Mouse (Mus musculus) midbrain, embryonic 11.5 days (tissue): ENCODE results near the gene Cldn14. TPM values are rescaled to one million over a fixed set of nuclear protein-coding genes. Genes with fewer than 3 reads are reported as not detected.

Source experiments
- ATAC-seq: fragments of 200-750 bp; cut with Nextera tagmentation; 2 replicates; pipeline ENCODE4 v1.8.0; 2017; ENCODE audit warnings: moderate TSS enrichment, moderate library complexity; ENCODE audit not compliant: low FRiP score
- DNase-seq: peaks from one replicate; pipeline ENCODE4 v3.0.0; 2015; ENCODE audit warnings: low spot score; ENCODE audit errors: missing footprints
- H3K27ac ChIP-seq: fragments of 300-500 bp; sonication (generic); 2 replicates; pipeline ENCODE4 v1.5.1; 2014; ENCODE audit warnings: low read depth, low read length
- H3K27me3 ChIP-seq: fragments of 300-500 bp; sonication (generic); 2 replicates; pipeline ENCODE4 v1.6.1; 2014; ENCODE audit warnings: mild to moderate bottlenecking, low read length, moderate library complexity, mixed read lengths; ENCODE audit not compliant: control insufficient read depth, insufficient read depth
- H3K36me3 ChIP-seq: fragments of 300-500 bp; sonication (generic); 2 replicates; pipeline ENCODE4 v1.6.1; 2014; ENCODE audit warnings: mild to moderate bottlenecking, low read length, moderate library complexity, mixed read lengths; ENCODE audit not compliant: control insufficient read depth, insufficient read depth
- H3K4me1 ChIP-seq: fragments of 300-500 bp; sonication (generic); 2 replicates; pipeline ENCODE4 v1.6.1; 2014; ENCODE audit warnings: low read length; ENCODE audit not compliant: control insufficient read depth, insufficient read depth
- H3K4me2 ChIP-seq: fragments of 300-500 bp; sonication (generic); 2 replicates; pipeline ENCODE4 v1.6.1; 2014; ENCODE audit warnings: mild to moderate bottlenecking, moderate library complexity
- H3K4me3 ChIP-seq: fragments of 300-500 bp; sonication (generic); 2 replicates; pipeline ENCODE4 v1.5.1; 2014; ENCODE audit warnings: low read depth, low read length
- H3K9ac ChIP-seq: fragments of 300-500 bp; sonication (generic); 2 replicates; pipeline ENCODE4 v1.6.1; 2014; ENCODE audit warnings: low read length
- H3K9me3 ChIP-seq: fragments of 300-500 bp; sonication (generic); 2 replicates; pipeline ENCODE4 v1.6.1; 2016; ENCODE audit warnings: low read length; ENCODE audit not compliant: control insufficient read depth
- WGBS: fragments of 180-500 bp; shearing (Covaris S2); extraction: QIAGEN DNeasy Blood & Tissue Kit; methylation state at CpG from one replicate; pipeline ENCODE4 v1.1.7; 2014; 5-methylcytosine and 5-hydroxymethylcytosine counted together
- polyA plus RNA-seq: library from polyadenylated mRNA; unstranded; fragments of >200 nt; fragmentation: Nextera tagmentation; extraction: Ambion mirVana; gene quantifications from 2 replicates; pipeline ENCODE4 v1.2.1, GENCODE M21; 2014

The Cldn14 gene
- polyA plus RNA-seq, 1 experiment from 2014 or later, result not detected

DNA sequence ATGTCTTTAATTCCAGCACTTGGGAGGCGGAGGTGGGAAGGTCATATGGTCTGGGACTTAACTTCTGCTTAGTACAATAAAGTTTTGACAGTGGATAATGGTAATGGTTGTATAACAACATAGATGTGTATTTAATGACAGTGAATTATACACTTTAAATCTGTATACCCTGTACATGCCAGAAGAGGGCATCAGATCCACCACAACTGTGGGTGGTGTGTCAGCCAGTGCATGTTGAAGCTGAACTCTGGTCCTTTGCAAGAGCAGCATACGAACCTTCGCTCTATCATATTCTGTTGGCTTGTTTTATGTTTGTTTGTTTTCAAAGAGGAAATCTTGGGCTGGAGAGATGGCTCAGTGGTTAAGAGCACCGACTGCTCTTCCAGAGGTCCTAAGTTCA is 61.2 kb downstream of the Cldn14 start:
- ATAC-seq (no peak), DNase-seq (peak; percentile 57)
- no peaks in the 10 kb centered on the region for H3K36me3 ChIP-seq
- no peaks in the 10 kb centered on the region for H3K27me3 ChIP-seq
- H3K9me3 ChIP-seq, result no peaks in the 10 kb centered on the region
- H3K4me3 ChIP-seq, result no peak overlapping the region
- no peaks in the 10 kb centered on the region for H3K4me1 ChIP-seq
- no peak overlapping the region for H3K4me2 ChIP-seq
- H3K27ac ChIP-seq, result no peak overlapping the region
- H3K9ac ChIP-seq, result no peak overlapping the region
- WGBS, result 92% methylated on average over 4 of the region's 4 CpGs

DNA sequence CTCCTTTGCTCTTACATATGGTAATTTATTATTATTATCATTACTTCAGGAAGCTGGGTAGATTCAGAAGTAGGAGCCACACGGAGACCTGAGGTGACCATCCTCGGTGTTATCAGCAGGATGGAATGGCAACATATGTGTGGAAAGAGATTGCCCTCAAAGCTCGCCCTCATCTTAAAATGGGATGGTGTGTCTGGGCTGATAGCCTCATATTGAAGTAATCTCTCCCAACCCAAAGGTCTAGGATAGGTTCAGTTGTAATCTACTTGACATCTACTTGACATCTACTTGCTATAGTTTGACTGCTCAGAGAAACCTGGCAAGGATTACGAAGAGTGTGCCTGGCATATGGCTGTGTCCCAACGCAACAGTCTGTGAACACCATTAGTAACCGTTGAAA is 64.3 kb downstream of the Cldn14 start:
- Histone ChIP-seq H3K4me3 (no peak overlapping the region), H3K27ac (no peak overlapping the region), H3K4me2 (no peak overlapping the region), H3K4me1 (no peaks in the 10 kb centered on the region), H3K36me3 (no peaks in the 10 kb centered on the region), H3K27me3 (no peaks in the 10 kb centered on the region), H3K9me3 (no peaks in the 10 kb centered on the region), H3K9ac (no peak overlapping the region)
- DNase-seq (peak; percentile 35), ATAC-seq (no peak)
- 90% methylated on average over 6 of the region's 6 CpGs for WGBS

DNA sequence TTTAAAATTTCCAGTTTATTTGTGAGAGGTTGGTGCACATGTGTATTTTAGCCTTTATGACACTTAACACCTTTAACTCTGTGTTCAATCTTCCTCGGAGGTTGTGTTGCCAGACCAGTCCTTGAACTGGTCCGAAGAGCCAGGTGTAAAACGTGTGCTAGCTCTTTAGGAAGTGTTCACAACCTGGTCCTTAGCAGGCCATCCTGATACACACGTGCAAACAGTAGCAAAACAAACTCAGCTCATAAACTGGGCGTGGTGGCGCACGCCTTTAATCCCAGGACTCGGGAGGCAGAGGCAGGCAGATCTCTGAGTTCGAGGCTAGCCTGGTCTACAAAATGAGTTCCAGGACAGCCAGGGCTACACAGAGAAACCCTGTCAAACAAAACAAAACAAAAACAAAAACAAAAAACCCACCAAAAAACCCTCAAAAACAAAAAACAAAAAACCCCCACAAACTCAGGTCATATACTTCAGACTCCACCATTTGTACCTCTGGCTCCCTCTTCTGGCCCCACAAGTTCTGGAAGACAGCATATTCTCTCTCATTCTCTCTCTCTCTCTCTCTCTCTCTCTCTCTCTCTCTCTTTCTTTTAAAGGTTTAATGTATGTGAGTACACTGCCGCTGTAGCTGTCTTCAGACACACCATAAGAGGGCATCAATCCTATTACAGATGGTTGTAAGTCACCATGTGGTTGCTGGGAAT is 65.7 kb downstream of the Cldn14 start:
- Histone ChIP-seq H3K9me3 (no peaks in the 10 kb centered on the region), H3K4me1 (no peaks in the 10 kb centered on the region), H3K9ac (no peak overlapping the region), H3K27ac (no peak overlapping the region), H3K4me2 (no peak overlapping the region), H3K36me3 (no peaks in the 10 kb centered on the region), H3K4me3 (no peak overlapping the region), H3K27me3 (no peaks in the 10 kb centered on the region)
- no peak for ATAC-seq
- DNase-seq, result peak; percentile 78
- 92% methylated on average over 10 of the region's 10 CpGs for WGBS

DNA sequence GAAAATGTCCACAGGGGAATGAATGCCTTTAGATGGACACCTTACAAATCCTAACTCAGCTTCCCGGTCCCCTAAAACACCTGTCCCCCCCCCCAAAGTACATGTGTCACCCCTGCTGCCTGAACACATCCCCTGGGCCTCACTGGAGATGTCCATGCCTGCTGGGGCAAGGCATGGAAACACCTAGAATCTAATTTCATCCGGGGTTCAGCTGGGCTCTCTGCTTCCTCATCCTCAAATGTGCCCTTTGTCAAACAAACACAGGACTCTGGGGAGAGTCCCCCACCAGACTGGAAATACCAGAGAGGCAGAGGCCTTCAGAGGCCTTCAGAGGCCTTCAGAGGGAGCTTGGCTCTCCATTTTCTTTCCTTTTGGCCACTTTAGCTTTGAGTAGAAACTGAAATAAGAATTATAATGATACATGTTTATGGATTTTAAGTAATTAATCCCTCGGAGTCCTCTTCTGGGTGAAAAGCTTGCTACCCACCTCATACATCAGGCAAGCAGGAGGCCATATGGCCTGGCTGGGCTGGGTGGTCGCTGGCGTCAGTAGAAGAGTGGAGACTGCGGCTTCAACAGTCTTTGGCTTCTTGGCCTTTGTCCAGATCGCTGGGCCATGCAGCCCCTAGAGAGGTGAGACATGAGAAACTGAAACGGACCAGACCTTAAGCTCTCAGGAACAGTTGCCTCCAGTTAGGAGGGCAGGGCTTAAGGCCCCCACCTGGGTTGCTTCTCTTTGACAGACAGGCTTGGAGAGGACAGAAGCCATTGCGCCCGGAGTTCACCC is 66.7 kb downstream of the Cldn14 start:
- H3K9me3 ChIP-seq, result no peaks in the 10 kb centered on the region
- H3K4me3 ChIP-seq, result no peak overlapping the region
- H3K36me3 ChIP-seq, result no peaks in the 10 kb centered on the region
- DNase-seq (peak; percentile 77), ATAC-seq (no peak)
- no peak overlapping the region for H3K9ac ChIP-seq
- no peaks in the 10 kb centered on the region for H3K27me3 ChIP-seq
- H3K4me2 ChIP-seq, result no peak overlapping the region
- no peak overlapping the region for H3K27ac ChIP-seq
- H3K4me1 ChIP-seq, result no peaks in the 10 kb centered on the region
- WGBS, result 85% methylated on average over 10 of the region's 10 CpGs

DNA sequence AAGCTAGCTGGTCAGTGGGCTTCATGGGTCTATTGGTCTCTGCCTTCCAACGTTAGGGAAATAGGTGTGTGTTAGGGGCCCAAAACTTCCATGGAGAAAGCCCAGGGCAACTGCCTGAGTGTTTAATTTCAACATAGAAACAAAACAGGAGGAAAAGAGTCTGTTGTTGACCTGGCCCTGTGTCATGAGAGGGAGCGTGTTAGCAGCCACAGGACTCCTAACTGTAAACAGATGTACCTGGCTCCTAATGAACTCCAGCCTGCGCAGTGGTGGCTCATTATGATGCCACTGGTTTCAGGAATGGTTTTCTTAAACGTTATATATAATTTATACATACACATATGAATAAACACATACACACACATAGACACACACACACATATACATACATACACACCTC is 68.7 kb downstream of the Cldn14 start:
- peaks cover under 1% of the 10 kb centered on the region for H3K4me1 ChIP-seq
- H3K27ac ChIP-seq, result no peak overlapping the region
- H3K9me3 ChIP-seq, result no peaks in the 10 kb centered on the region
- H3K4me2 ChIP-seq, result no peak overlapping the region
- WGBS, result 81% methylated on average over 4 of the region's 4 CpGs
- no peak overlapping the region for H3K4me3 ChIP-seq
- DNase-seq, result no peak
- H3K9ac ChIP-seq, result no peak overlapping the region
- H3K36me3 ChIP-seq, result no peaks in the 10 kb centered on the region
- ATAC-seq, result no peak
- H3K27me3 ChIP-seq, result peaks cover 5% of the 10 kb centered on the region; the same call in 1 of the 2 replicates

DNA sequence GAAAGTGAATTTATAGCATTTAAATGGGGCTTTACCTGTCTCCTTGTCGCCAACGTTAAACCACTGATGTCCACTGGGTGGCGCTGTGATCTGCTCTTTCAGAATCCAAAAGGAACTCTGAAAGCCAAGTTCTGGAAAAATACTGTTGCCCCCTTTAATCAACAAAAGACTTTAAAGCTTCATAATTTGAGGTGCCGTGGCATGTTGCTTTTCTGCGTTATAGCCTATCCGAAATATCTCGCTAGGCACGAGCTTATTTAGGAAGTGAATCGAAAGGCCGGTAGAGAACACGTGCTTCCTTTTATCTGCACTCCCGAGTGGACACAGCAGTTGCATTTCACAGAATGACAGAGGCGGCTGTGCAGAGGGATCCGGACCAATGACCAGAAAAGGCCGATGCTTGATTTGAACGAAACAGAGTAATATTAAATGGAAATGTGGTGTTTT is 70.2 kb downstream of the Cldn14 start:
- peak; percentile 99 for DNase-seq
- WGBS, result 12% methylated on average over 16 of the region's 16 CpGs
- Histone ChIP-seq H3K4me3 (peak overlapping the region; percentile 18; the same call in 1 of the 2 replicates), H3K9me3 (no peaks in the 10 kb centered on the region), H3K4me2 (peak overlapping the region; percentile 40), H3K4me1 (peaks cover 2% of the 10 kb centered on the region), H3K36me3 (no peaks in the 10 kb centered on the region), H3K27ac (no peak overlapping the region), H3K9ac (peak overlapping the region; percentile 43; the same call in 1 of the 2 replicates), H3K27me3 (peaks cover 8% of the 10 kb centered on the region; the same call in 1 of the 2 replicates)
- ATAC-seq, result no peak

GRCm38 (mm10) chr16:93935009-93935408 is 73.6 kb downstream of the Cldn14 start:
- peaks cover 2% of the 10 kb centered on the region for H3K4me1 ChIP-seq
- H3K36me3 ChIP-seq, result no peaks in the 10 kb centered on the region
- no peak overlapping the region for H3K4me3 ChIP-seq
- no peak overlapping the region for H3K4me2 ChIP-seq
- ATAC-seq (no peak), DNase-seq (peak; percentile 83)
- H3K9me3 ChIP-seq, result no peaks in the 10 kb centered on the region
- WGBS, result 18% methylated on average over 7 of the region's 7 CpGs
- H3K9ac ChIP-seq, result no peak overlapping the region
- no peak overlapping the region for H3K27ac ChIP-seq
- peaks cover 8% of the 10 kb centered on the region; the same call in 1 of the 2 replicates for H3K27me3 ChIP-seq

DNA sequence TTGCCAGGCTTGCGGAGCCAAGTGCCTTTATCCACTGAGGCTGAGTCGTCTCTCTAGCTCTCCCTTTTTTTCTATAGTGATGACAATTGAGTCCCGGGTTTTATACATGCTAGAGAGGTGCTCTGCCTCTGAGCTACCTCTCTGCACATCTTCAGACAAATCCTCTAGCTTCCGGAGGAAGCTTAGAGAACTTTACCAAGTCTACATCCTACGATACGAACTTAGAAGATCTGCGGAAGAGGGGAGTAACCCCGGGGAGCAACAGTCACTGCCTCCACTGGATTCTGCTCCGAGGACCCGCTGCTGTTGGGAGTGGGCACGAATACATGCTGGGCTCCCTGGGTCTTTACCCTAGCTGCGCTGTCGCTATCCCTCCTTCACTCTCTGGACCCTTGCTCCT is 74.0 kb downstream of the Cldn14 start:
- DNase-seq, result peak; percentile 66
- Histone ChIP-seq H3K9ac (no peak overlapping the region), H3K4me3 (no peak overlapping the region), H3K27ac (no peak overlapping the region), H3K27me3 (peaks cover 8% of the 10 kb centered on the region; the same call in 1 of the 2 replicates), H3K4me1 (peaks cover 2% of the 10 kb centered on the region), H3K9me3 (no peaks in the 10 kb centered on the region), H3K4me2 (no peak overlapping the region), H3K36me3 (no peaks in the 10 kb centered on the region)
- WGBS, result 18% methylated on average over 13 of the region's 13 CpGs
- no peak for ATAC-seq
